Mouse (Mus musculus): ENCODE data around the gene Zdhhc18. TPM values are rescaled to one million over a fixed set of nuclear protein-coding genes. Genes with fewer than 3 reads are reported as not detected.

Zdhhc18 gene
- 4.2 and 4.5 TPM in 2 replicates for polyA plus RNA-seq (2012; rRNA removed)

DNA sequence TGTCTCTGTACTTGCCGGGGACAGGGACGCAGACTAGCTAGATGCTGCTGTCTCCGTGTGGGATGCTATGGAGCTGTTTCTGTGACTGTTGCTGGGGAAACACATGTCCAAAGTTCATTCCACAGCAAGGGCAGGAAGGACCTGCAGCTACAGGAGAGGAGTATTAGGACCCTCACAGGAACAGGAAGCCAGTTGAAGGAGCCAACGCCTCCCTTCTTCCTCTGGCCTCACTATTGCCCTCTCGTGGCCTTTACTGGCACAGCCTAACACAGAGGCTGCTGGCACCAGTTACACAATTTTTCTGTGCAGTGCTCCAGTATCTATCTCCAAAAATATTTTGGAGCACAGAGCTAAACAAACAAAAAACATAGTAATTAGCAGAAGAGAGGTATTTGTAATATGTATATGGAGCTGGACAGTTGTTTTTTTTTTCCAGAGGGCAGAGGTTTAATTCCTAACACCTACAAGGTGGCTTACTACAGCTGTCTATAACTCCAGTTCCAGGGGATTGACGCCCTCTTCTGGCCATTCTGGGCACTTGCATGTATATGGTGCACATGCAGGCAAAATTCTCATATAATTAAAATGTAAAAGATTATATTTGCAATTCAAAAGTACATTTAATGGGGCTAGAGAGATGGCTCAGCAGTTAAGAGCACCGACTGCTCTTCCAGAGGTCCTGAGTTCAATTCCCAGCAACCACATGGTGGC, at the start of gene Zdhhc18:
Zdhhc18 (minus strand) TSS at position 166 of the 711 bp plus-strand sequence.
- H3K36me3 ChIP-seq (ENCODE audit: control insufficient read depth, insufficient read depth, low read length) = no peaks in the 10 kb centered on the region
- peak within 1 kb of the TSS; percentile 56; the same call in 1 of the 2 replicates for H3K27ac ChIP-seq (ENCODE audit: control insufficient read depth, insufficient read depth, low read depth, low read length)
- H3K27me3 ChIP-seq (ENCODE audit: control insufficient read depth, insufficient read depth, low read length) = no peaks in the 10 kb centered on the region
- peak within 1 kb of the TSS; percentile 39 for H3K4me3 ChIP-seq (ENCODE audit: control insufficient read depth, low read depth, low read length)
- peak; percentile 80; the same call in 1 of the 2 replicates for TF ChIP-seq CTCF (IDR thresholded peaks at IDR 0.05; ENCODE audit: control insufficient read depth, insufficient read depth, insufficient replicate concordance, low read depth, low read length)
- peak; percentile 26; the same call in 1 of the 2 replicates for TF ChIP-seq POLR2A (IDR thresholded peaks at IDR 0.05; ENCODE audit: control insufficient read depth, low read depth, low read length)
- H3K4me1 ChIP-seq (ENCODE audit: control insufficient read depth, insufficient read depth, low read length) = peaks cover 2% of the 10 kb centered on the region

DNA sequence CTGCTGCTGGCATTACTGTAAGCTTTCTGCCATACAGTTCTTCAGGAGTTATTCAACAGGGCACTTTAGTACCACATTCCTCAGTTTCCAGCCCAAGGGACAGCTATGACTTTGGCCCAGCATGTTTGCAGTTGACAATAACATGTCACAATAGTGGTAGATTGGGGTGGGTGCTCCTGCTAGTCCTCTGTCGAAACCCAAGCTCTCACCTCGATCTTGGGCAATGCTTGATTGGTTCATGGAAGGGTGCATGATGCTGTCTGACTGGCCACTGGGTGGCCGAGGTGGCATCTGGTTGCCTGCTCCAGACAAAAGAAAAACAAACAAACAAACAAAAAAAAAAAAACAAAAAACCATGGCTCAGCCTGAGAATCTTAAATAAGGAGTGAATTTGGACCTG, 45.4 kb upstream of the Zdhhc18 start:
- no peak for TF ChIP-seq POLR2A (IDR thresholded peaks at IDR 0.05; ENCODE audit: control insufficient read depth, low read depth, low read length)
- TF ChIP-seq CTCF (IDR thresholded peaks at IDR 0.05; ENCODE audit: control insufficient read depth, insufficient read depth, insufficient replicate concordance, low read depth, low read length) = no peak
- peaks cover 4% of the 10 kb centered on the region for H3K36me3 ChIP-seq (ENCODE audit: control insufficient read depth, insufficient read depth, low read length)
- no peak overlapping the region for H3K4me3 ChIP-seq (ENCODE audit: control insufficient read depth, low read depth, low read length)
- no peaks in the 10 kb centered on the region for H3K27me3 ChIP-seq (ENCODE audit: control insufficient read depth, insufficient read depth, low read length)
- no peaks in the 10 kb centered on the region for H3K4me1 ChIP-seq (ENCODE audit: control insufficient read depth, insufficient read depth, low read length)
- H3K27ac ChIP-seq (ENCODE audit: control insufficient read depth, insufficient read depth, low read depth, low read length) = no peak overlapping the region

DNA sequence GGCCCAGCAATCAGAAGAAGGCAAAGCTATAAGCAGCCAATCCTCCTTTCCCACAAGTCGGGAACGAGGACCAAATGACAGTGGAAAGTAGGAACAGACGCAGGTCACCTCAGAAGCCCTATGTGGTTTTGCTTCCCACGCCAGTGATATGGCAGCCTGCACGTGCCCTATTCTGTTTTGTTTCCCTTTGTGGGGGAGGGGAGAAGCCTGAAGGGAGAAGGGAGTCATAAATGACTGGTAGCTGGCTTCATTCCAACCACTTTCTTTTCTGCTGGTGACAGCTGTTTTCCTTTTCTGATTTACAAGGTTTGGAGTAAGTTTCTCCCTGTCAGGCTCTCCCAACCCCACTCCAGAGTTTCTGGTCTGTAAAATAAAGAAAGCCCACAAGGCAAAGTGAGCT, 40.3 kb upstream of the Zdhhc18 start:
- Histone ChIP-seq H3K4me1 (ENCODE audit: control insufficient read depth, insufficient read depth, low read length) (no peaks in the 10 kb centered on the region; the same call in 1 of the 2 replicates), H3K27me3 (ENCODE audit: control insufficient read depth, insufficient read depth, low read length) (no peaks in the 10 kb centered on the region), H3K36me3 (ENCODE audit: control insufficient read depth, insufficient read depth, low read length) (peaks cover 3% of the 10 kb centered on the region), H3K4me3 (ENCODE audit: control insufficient read depth, low read depth, low read length) (no peak overlapping the region), H3K27ac (ENCODE audit: control insufficient read depth, insufficient read depth, low read depth, low read length) (no peak overlapping the region)
- TF ChIP-seq CTCF (IDR thresholded peaks at IDR 0.05; ENCODE audit: control insufficient read depth, insufficient read depth, insufficient replicate concordance, low read depth, low read length) = no peak

DNA sequence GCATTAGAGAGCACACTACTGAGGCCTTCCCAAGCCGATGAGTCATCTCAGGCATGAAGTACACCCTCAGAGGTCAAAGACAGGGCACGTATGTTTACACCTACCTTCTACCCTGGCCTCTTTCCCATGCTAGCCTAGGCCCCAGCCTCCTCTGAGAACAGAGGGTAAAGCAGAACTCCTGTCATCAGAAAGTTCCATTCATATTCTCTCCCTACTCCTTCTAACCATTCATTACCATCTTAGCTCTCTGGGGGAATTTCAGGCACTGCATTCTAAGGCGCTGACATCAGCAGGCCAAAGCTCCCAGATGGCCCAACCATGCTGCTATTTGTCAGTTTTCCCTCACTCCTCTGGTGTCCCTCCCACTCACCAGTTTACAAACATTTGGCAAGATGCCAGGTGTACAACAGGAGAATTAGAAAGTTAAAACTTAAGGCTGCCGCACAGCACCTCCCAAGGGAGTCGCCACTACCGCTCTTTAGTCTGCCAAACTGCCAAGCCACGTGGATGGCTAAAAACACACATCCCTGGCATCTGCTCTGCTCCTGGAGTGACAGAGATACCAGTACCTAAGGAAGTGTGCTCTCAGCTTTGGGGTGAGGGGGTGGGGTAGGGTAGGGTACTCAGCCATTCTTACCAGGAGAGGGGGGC, 38.6 kb upstream of the Zdhhc18 start:
- no peak for TF ChIP-seq CTCF (IDR thresholded peaks at IDR 0.05; ENCODE audit: control insufficient read depth, insufficient read depth, insufficient replicate concordance, low read depth, low read length)
- no peak for TF ChIP-seq POLR2A (IDR thresholded peaks at IDR 0.05; ENCODE audit: control insufficient read depth, low read depth, low read length)
- H3K27ac ChIP-seq (ENCODE audit: control insufficient read depth, insufficient read depth, low read depth, low read length) = no peak overlapping the region
- no peaks in the 10 kb centered on the region for H3K27me3 ChIP-seq (ENCODE audit: control insufficient read depth, insufficient read depth, low read length)
- peaks cover 2% of the 10 kb centered on the region for H3K36me3 ChIP-seq (ENCODE audit: control insufficient read depth, insufficient read depth, low read length)
- H3K4me1 ChIP-seq (ENCODE audit: control insufficient read depth, insufficient read depth, low read length) = no peaks in the 10 kb centered on the region; the same call in 1 of the 2 replicates
- no peak overlapping the region for H3K4me3 ChIP-seq (ENCODE audit: control insufficient read depth, low read depth, low read length)

DNA sequence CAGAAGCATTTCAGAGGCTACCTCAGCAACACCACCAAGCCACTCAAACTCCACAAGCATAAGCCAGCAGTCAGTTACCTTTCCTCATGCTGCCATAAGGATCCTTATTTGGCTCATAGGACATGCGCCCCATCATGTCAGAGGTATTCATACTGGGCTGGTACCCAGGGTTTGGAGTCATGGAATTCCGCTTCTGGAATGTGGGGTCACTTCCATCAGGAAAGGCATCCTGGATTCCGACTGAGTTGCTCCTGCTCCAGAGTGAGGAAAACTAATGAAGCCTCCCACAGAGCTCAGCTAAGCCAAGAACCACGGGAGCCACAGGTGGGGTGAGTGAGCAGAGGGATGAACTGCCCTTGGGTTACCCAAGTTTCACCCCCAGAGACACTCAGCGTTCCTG, 37.2 kb upstream of the Zdhhc18 start:
- no peaks in the 10 kb centered on the region; the same call in 1 of the 2 replicates for H3K4me1 ChIP-seq (ENCODE audit: control insufficient read depth, insufficient read depth, low read length)
- TF ChIP-seq CTCF (IDR thresholded peaks at IDR 0.05; ENCODE audit: control insufficient read depth, insufficient read depth, insufficient replicate concordance, low read depth, low read length) (no peak), POLR2A (IDR thresholded peaks at IDR 0.05; ENCODE audit: control insufficient read depth, low read depth, low read length) (no peak)
- H3K27me3 ChIP-seq (ENCODE audit: control insufficient read depth, insufficient read depth, low read length) = no peaks in the 10 kb centered on the region
- H3K27ac ChIP-seq (ENCODE audit: control insufficient read depth, insufficient read depth, low read depth, low read length) = no peak overlapping the region
- no peak overlapping the region for H3K4me3 ChIP-seq (ENCODE audit: control insufficient read depth, low read depth, low read length)
- peaks cover 2% of the 10 kb centered on the region for H3K36me3 ChIP-seq (ENCODE audit: control insufficient read depth, insufficient read depth, low read length)

DNA sequence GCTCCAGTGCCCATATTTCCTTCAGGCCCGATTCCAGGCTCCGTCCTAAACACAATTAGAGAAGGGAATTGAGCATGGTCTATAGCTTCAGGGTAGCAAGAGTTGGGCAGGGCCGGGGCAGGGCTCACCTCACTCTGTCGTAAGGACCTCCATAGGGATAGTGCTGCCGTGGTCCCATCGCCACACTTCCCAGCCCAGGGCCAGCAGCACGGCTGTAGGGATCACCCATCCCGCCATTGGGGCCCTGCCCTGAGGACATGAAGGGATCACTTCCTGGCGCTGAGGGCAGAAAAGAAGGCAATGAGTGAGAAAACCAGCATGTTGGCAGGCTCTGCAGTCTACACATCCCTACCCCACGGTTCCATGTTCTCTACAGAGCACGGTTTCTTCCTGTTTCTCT, 36.6 kb upstream of the Zdhhc18 start:
- Histone ChIP-seq H3K27ac (ENCODE audit: control insufficient read depth, insufficient read depth, low read depth, low read length) (no peak overlapping the region), H3K27me3 (ENCODE audit: control insufficient read depth, insufficient read depth, low read length) (no peaks in the 10 kb centered on the region), H3K4me1 (ENCODE audit: control insufficient read depth, insufficient read depth, low read length) (no peaks in the 10 kb centered on the region; the same call in 1 of the 2 replicates), H3K36me3 (ENCODE audit: control insufficient read depth, insufficient read depth, low read length) (peaks cover 2% of the 10 kb centered on the region), H3K4me3 (ENCODE audit: control insufficient read depth, low read depth, low read length) (no peak overlapping the region)
- TF ChIP-seq POLR2A (IDR thresholded peaks at IDR 0.05; ENCODE audit: control insufficient read depth, low read depth, low read length) (no peak), CTCF (IDR thresholded peaks at IDR 0.05; ENCODE audit: control insufficient read depth, insufficient read depth, insufficient replicate concordance, low read depth, low read length) (no peak)

DNA sequence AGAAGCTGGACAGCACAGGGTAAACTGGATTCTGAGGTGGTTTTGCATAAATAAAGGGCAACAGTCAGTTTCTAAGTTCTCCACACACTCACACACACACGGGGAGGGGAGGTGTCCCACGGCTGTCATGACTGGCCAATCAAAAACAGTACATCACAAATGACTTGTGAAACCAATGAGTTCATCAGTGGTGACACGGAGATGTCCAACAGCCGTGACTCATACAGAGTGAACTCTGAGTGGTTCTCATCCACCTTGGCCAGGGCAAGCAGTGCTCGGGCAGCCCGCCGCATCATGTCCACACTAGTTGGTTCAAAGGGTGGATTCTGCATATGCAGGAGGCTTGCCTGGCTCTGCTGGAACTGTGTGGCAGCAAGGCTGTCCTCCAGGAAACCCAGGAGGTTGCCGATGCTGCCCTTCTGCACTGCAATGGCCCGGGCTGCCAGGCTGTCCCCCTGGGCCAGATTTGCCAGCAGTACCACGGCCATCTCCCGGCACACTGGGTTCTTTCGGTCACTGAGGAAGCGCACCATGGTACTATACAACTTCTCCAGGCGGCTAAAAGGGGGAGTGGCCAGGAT, 30.3 kb upstream of the Zdhhc18 start:
- Histone ChIP-seq H3K4me1 (ENCODE audit: control insufficient read depth, insufficient read depth, low read length) (peaks cover 5% of the 10 kb centered on the region), H3K27me3 (ENCODE audit: control insufficient read depth, insufficient read depth, low read length) (no peaks in the 10 kb centered on the region), H3K36me3 (ENCODE audit: control insufficient read depth, insufficient read depth, low read length) (no peaks in the 10 kb centered on the region; the same call in none of the 2 replicates), H3K4me3 (ENCODE audit: control insufficient read depth, low read depth, low read length) (no peak overlapping the region), H3K27ac (ENCODE audit: control insufficient read depth, insufficient read depth, low read depth, low read length) (no peak overlapping the region)
- TF ChIP-seq POLR2A (IDR thresholded peaks at IDR 0.05; ENCODE audit: control insufficient read depth, low read depth, low read length) = no peak
- no peak for TF ChIP-seq CTCF (IDR thresholded peaks at IDR 0.05; ENCODE audit: control insufficient read depth, insufficient read depth, insufficient replicate concordance, low read depth, low read length)

All from testis, adult 2 months (tissue).